In genomic region chr9:42196552-42196951, GRCm38 (mm10) we compare ENCODE assay signal across 8 mouse cellular contexts.
DNase-seq lines count a peak whose midpoint lies in the region; ATAC-seq and TF ChIP-seq lines count a peak whose summit lies in the region.

No protein-coding gene starts in this region.

- no peaks in the 10 kb centered on the region for H3K9me3 ChIP-seq in heart, embryonic 12.5 days (replicated peaks)
- no peaks in the 10 kb centered on the region for H3K9me3 ChIP-seq in forebrain, embryonic 12.5 days

- H3K4me2 ChIP-seq in heart, embryonic 12.5 days: no peak overlapping the region
- H3K4me2 ChIP-seq in forebrain, embryonic 12.5 days: no peak overlapping the region

- no peaks in the 10 kb centered on the region for H3K27me3 ChIP-seq in heart, embryonic 12.5 days (replicated peaks)
- no peaks in the 10 kb centered on the region for H3K27me3 ChIP-seq in kidney, adult 2 months (replicated peaks; ENCODE audit: control insufficient read depth, insufficient read depth, low read length)
- H3K27me3 ChIP-seq in forebrain, embryonic 12.5 days: no peaks in the 10 kb centered on the region

- no peak for ATAC-seq in heart, embryonic 12.5 days (ENCODE audit: insufficient number of reproducible peaks, low FRiP score)
- no peak for ATAC-seq in forebrain, embryonic 12.5 days (ENCODE audit: low FRiP score)

- no peak for TF ChIP-seq POLR2A in kidney, adult 2 months (IDR thresholded peaks at IDR 0.05; ENCODE audit: low read depth, low read length)

- no peak overlapping the region for H3K9ac ChIP-seq in heart, embryonic 12.5 days
- H3K9ac ChIP-seq in forebrain, embryonic 12.5 days: no peak overlapping the region

- H3K36me3 ChIP-seq in heart, embryonic 12.5 days: no peaks in the 10 kb centered on the region
- H3K36me3 ChIP-seq in kidney, adult 2 months (ENCODE audit: control insufficient read depth, insufficient read depth, low read length): no peaks in the 10 kb centered on the region
- H3K36me3 ChIP-seq in forebrain, embryonic 12.5 days (replicated peaks): no peaks in the 10 kb centered on the region

- no peak overlapping the region for H3K27ac ChIP-seq in heart, embryonic 12.5 days (ENCODE audit: poor library complexity, severe bottlenecking)
- peak overlapping the region; percentile 92 for H3K27ac ChIP-seq in kidney, adult 2 months (ENCODE audit: insufficient read depth, low read depth, low read length)
- no peak overlapping the region for H3K27ac ChIP-seq in forebrain, embryonic 12.5 days

- no peak overlapping the region for H3K4me3 ChIP-seq in heart, embryonic 12.5 days
- H3K4me3 ChIP-seq in kidney, adult 2 months (ENCODE audit: insufficient read depth, low read depth, low read length): no peak overlapping the region
- H3K4me3 ChIP-seq in forebrain, embryonic 12.5 days (replicated peaks): no peak overlapping the region

- H3K4me1 ChIP-seq in heart, embryonic 12.5 days (replicated peaks): peaks cover 5% of the 10 kb centered on the region; the same call in 1 of the 2 replicates
- H3K4me1 ChIP-seq in kidney, adult 2 months (ENCODE audit: control insufficient read depth, insufficient read depth, low read length): peaks cover 12% of the 10 kb centered on the region; the same call in 1 of the 2 replicates
- H3K4me1 ChIP-seq in forebrain, embryonic 12.5 days: 0 out of 2 replicates have a peak, but pooled peaks cover 3% of the 10 kb centered on the region

- TF ChIP-seq CTCF in kidney, adult 2 months (conservative IDR thresholded peaks at IDR 0.05; ENCODE audit: insufficient read depth, insufficient read length, low read depth, low read length): no peak

- DNase-seq in heart, adult 11 months: peak; percentile 95
- peak; percentile 28 for DNase-seq in WW6 (ENCODE audit: low read depth, low spot score)
- peak; percentile 97 for DNase-seq in kidney, adult 2 months
- peak; percentile 78 for DNase-seq in lung, postnatal 14 days
- DNase-seq in natural killer cell, adult 2 months (ENCODE audit: low spot score in 2 of 2): no peak
- DNase-seq in cerebellum, adult 9-11 months: no peak

- 63% methylated on average over 4 of the region's 4 CpGs for WGBS in heart, embryonic 12.5 days
- 31% methylated on average over 4 of the region's 4 CpGs for WGBS in kidney, adult 2 months
- 61% methylated on average over 4 of the region's 4 CpGs for WGBS in forebrain, embryonic 12.5 days

Comparison
In these comparisons a context has a peak if more than half of its experiments do, and no peak if none do; other contexts are left out.
1. DNase-seq: peak in heart, adult 11 months (single experiment), WW6 (single experiment), kidney, adult 2 months (single experiment) and lung, postnatal 14 days (single experiment); none in natural killer cell, adult 2 months (0 of 2) and cerebellum, adult 9-11 months (single experiment).